Mouse (Mus musculus): Measurements from ENCODE around the gene Ncan. TPM values are rescaled to one million over a fixed set of nuclear protein-coding genes. Genes with fewer than 3 reads are reported as not detected.
A peak's percentile ranks its signal among the peaks of the same experiment; 100 is the strongest.

Gene Ncan
- polyA plus RNA-seq, 1 experiment from 2014 or later, result 141 TPM

DNA sequence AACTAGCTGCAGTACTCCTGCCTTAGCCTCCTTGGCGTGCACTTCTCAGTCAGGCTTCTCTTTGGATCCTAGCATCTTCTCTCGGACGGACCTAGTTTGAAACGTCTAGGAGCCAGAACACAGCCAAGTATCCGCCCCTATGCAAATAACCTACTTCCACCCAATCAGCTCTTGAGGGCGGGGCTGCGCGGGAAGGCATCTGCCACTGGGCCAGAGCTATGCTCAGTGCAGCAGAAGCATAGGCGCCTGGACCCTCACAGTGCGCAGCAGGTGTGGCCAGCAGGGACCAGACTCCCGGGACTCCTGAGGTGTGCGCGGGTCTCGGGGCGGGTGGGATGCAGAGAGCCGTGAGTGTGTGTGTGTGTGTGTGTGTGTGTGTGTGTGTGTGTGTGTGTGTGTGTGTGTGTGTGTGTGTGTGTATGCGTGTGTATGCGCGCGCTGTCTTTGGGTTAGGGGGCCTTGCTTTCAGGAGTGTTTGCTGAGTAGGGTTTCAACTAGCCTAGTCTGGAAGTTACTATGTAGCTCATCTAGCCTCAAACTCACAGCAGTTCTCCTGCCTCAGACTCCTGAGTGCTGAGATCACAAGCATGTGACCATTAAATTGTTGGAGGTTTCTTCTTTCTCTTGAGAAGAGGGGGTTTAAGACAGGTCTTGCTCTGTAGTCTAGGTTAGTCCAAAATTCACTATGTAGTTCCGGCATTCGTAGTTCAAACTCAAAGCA, 32.0 kb upstream of the Ncan start:
- Histone ChIP-seq H3K9me3 (ENCODE audit: control insufficient read depth, low read length) (no peaks in the 10 kb centered on the region), H3K4me2 (replicated peaks) (peak overlapping the region; percentile 17; the same call in 1 of the 2 replicates), H3K27ac (no peak overlapping the region), H3K9ac (no peak overlapping the region), H3K36me3 (replicated peaks; ENCODE audit: control insufficient read depth, insufficient read depth) (peaks cover under 1% of the 10 kb centered on the region; the same call in 1 of the 2 replicates), H3K4me1 (replicated peaks; ENCODE audit: control insufficient read depth, insufficient read depth, low read length) (no peaks in the 10 kb centered on the region), H3K4me3 (replicated peaks; ENCODE audit: low read length) (no peak overlapping the region), H3K27me3 (ENCODE audit: control insufficient read depth, insufficient read depth, low read length) (no peaks in the 10 kb centered on the region)
- ATAC-seq (ENCODE audit: low FRiP score), result peak; percentile 90
- WGBS, result 13% methylated on average over 22 of the region's 22 CpGs
- peak; percentile 69 for DNase-seq (ENCODE audit: low spot score)

DNA sequence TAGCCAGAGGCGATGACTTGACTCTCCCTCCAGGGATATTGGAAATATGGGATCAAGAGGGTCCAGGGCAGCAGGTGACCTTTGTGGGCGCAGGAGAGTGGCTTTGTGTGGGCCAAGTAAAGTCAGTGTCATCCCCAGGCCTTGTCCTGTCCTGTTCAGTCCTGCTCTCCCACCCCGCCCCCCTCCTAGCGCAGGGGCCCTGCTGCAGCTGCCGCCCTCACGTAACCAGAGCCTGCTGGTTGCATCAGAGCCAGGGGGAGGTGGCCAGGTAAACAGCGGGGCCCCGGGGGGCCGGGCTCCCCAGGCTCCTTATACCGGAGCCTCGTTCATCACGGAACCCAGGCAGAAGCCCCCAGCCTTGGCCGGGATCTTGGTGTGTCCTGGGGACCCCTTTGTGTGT, 29.5 kb upstream of the Ncan start:
- no peak overlapping the region for H3K4me2 ChIP-seq (replicated peaks)
- H3K36me3 ChIP-seq (replicated peaks; ENCODE audit: control insufficient read depth, insufficient read depth), result peaks cover 26% of the 10 kb centered on the region
- no peak for ATAC-seq (ENCODE audit: low FRiP score)
- no peaks in the 10 kb centered on the region for H3K27me3 ChIP-seq (ENCODE audit: control insufficient read depth, insufficient read depth, low read length)
- 17% methylated on average over 13 of the region's 13 CpGs for WGBS
- H3K4me1 ChIP-seq (replicated peaks; ENCODE audit: control insufficient read depth, insufficient read depth, low read length), result no peaks in the 10 kb centered on the region
- H3K9me3 ChIP-seq (ENCODE audit: control insufficient read depth, low read length), result no peaks in the 10 kb centered on the region
- no peak overlapping the region for H3K4me3 ChIP-seq (replicated peaks; ENCODE audit: low read length)
- no peak overlapping the region for H3K27ac ChIP-seq
- no peak overlapping the region for H3K9ac ChIP-seq
- DNase-seq (ENCODE audit: low spot score), result no peak

DNA sequence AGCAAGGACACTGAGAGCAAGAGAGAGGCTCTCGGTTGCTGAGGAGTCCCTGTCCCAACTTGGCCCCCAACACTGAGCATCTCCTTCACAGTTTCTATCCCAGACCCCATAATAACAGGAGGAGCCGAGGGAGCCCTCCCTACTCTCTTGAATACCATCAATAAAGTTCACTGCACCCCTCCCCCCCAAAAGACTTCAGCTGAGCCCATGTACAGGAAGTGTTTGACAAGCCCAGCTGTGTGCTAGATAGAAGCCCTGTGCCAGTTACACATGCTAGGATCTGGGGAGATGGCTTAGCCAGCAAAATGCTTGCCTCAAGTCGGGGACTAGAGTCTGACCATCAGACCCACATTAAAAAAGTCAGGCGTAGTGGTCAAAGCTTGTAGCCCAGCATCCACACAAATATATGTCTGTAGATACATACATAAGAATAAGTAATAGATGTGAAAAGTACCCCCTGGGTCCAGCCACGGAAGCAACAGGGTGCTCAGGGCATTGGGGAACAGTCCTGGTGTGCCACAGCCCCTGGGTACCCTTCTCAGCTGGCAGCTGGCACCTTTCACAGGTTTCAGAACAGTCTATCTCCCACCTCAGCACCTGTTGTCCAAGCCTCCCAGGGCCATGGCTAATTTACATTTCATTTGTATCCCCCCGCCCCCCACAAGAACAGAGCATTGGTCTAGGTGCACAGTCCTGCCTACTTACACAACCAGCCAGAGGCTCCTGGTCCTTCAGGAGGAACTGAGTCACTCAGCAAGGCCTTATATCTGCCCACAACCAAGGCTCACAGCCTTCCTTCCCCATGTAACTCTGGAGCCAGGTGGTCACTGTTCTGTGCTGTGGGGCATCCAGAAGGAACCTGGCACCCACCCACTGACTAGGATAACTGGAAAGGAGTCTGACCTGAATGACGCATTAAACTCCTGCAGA, 27.3 kb upstream of the Ncan start:
- no peak overlapping the region for H3K9ac ChIP-seq
- no peak for DNase-seq (ENCODE audit: low spot score)
- no peaks in the 10 kb centered on the region for H3K9me3 ChIP-seq (ENCODE audit: control insufficient read depth, low read length)
- no peak overlapping the region for H3K27ac ChIP-seq
- no peak overlapping the region for H3K4me2 ChIP-seq (replicated peaks)
- peaks cover 48% of the 10 kb centered on the region for H3K36me3 ChIP-seq (replicated peaks; ENCODE audit: control insufficient read depth, insufficient read depth)
- 88% methylated on average over 7 of the region's 7 CpGs for WGBS
- no peaks in the 10 kb centered on the region for H3K4me1 ChIP-seq (replicated peaks; ENCODE audit: control insufficient read depth, insufficient read depth, low read length)
- ATAC-seq (ENCODE audit: low FRiP score), result no peak
- H3K27me3 ChIP-seq (ENCODE audit: control insufficient read depth, insufficient read depth, low read length), result no peaks in the 10 kb centered on the region
- no peak overlapping the region for H3K4me3 ChIP-seq (replicated peaks; ENCODE audit: low read length)

DNA sequence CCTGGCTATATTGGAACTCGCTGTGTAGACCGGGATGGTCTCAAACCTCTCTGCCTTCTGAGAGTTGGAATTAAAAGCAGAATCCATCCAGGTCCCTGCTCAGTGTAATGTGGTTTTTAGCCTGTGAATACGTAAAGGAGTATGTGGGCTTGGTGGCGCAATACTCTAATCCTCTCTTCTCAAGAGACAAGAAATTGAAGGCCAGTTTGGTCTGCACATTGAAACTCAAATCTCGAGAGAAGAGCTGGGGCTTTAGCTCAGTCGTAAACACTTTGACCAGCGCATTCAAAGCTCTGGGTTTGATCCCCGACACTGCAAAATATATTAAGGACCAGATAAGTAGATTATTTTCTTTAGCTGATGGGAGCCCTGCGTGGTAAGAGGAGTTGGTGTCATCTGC, 19.3 kb upstream of the Ncan start:
- Histone ChIP-seq H3K4me3 (replicated peaks; ENCODE audit: low read length) (peak overlapping the region; percentile 66), H3K27me3 (ENCODE audit: control insufficient read depth, insufficient read depth, low read length) (no peaks in the 10 kb centered on the region), H3K27ac (peak overlapping the region; percentile 69), H3K4me1 (replicated peaks; ENCODE audit: control insufficient read depth, insufficient read depth, low read length) (peaks cover 21% of the 10 kb centered on the region), H3K9me3 (ENCODE audit: control insufficient read depth, low read length) (no peaks in the 10 kb centered on the region), H3K36me3 (replicated peaks; ENCODE audit: control insufficient read depth, insufficient read depth) (peaks cover 46% of the 10 kb centered on the region), H3K4me2 (replicated peaks) (peak overlapping the region; percentile 84), H3K9ac (peak overlapping the region; percentile 76)
- no peak; the same call in 1 of the 2 replicates for ATAC-seq (ENCODE audit: low FRiP score)
- no peak for DNase-seq (ENCODE audit: low spot score)
- WGBS, result 15% methylated on average over 9 of the region's 9 CpGs

DNA sequence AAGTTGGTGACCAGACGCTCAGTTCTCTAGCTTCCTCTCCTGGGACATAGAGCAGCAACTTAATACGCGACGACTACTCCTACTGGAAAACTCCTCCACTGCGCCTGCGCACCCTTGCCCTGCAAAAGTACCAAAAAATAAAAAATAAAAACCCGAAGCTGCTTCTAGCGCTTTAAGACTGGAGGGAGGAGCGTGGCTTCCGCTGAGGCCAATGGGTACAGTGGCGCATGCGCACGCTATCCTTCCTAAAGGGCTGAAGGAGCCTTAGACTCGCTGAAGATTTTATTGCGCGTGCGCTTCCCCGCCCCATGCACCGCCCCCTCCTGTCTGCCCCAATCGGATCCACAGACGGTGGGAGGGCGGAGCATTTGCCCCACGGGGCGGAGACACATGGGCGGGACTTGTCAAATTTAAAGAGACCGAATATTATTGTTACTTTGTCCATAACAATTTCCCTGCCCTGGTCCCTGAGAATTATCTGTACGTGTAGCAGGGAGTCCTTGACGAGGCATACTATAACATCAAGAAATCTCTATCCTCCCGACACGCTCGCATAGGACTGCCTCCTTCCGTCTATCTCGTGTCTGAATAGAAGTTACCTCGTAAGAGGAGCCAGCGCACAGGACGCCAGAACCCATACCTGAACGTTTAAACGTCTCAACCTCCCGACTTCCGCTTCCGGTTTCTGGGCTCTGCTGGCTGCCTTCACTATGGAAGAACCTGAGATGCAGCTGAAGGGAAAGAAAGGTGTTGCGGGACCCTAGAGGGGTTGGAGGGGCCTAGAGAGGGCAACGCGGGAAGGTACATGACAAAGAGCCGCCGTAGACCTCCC, 18.6 kb upstream of the Ncan start, which contains the start of the genes Rfxank, Borcs8 and Mef2b:
Rfxank (minus strand) TSS at position 129 of the 832 bp plus-strand sequence.
Borcs8 (plus strand) TSS at position 474 of the 832 bp plus-strand sequence.
Mef2b (plus strand) TSS at position 686 of the 832 bp plus-strand sequence.
- H3K9ac ChIP-seq, result peak within 1 kb of the TSS; percentile 76
- peak within 1 kb of the TSS; percentile 69 for H3K27ac ChIP-seq
- peaks cover 21% of the 10 kb centered on the region for H3K4me1 ChIP-seq (replicated peaks; ENCODE audit: control insufficient read depth, insufficient read depth, low read length)
- no peaks in the 10 kb centered on the region for H3K27me3 ChIP-seq (ENCODE audit: control insufficient read depth, insufficient read depth, low read length)
- H3K36me3 ChIP-seq (replicated peaks; ENCODE audit: control insufficient read depth, insufficient read depth), result peaks cover 45% of the 10 kb centered on the region
- peak within 1 kb of the TSS; percentile 84 for H3K4me2 ChIP-seq (replicated peaks)
- ATAC-seq (ENCODE audit: low FRiP score) (peak; percentile 97), DNase-seq (ENCODE audit: low spot score) (peak; percentile 99)
- WGBS, result under 1% methylated on average over 46 of the region's 46 CpGs
- peak within 1 kb of the TSS; percentile 66 for H3K4me3 ChIP-seq (replicated peaks; ENCODE audit: low read length)
- H3K9me3 ChIP-seq (ENCODE audit: control insufficient read depth, low read length), result no peaks in the 10 kb centered on the region

DNA sequence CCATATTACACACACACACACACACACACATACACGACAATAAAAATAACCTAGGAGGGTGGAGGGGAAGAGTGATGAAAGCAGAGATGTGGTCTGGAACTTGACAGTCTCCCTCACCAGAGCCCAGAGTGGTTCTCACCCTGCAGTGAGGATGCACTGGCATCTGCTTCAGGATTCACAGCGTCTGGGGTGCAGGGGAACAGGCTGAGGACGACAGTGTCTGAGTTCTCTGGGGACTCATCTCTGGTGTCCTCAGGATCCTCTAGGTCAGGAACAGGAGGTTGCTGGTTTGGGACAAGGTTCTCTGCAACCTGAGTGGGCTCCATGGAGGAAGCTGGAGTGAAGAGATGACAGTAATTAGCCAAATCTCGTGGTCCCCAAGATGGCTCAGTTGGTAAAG, 17.2 kb upstream of the Ncan start:
- DNase-seq (ENCODE audit: low spot score) (no peak), ATAC-seq (ENCODE audit: low FRiP score) (no peak)
- H3K4me3 ChIP-seq (replicated peaks; ENCODE audit: low read length), result peak overlapping the region; percentile 66; the same call in 1 of the 2 replicates
- peaks cover 43% of the 10 kb centered on the region for H3K36me3 ChIP-seq (replicated peaks; ENCODE audit: control insufficient read depth, insufficient read depth)
- WGBS, result 80% methylated on average over 4 of the region's 4 CpGs
- no peak overlapping the region; the same call in 1 of the 2 replicates for H3K9ac ChIP-seq
- no peaks in the 10 kb centered on the region for H3K27me3 ChIP-seq (ENCODE audit: control insufficient read depth, insufficient read depth, low read length)
- H3K4me1 ChIP-seq (replicated peaks; ENCODE audit: control insufficient read depth, insufficient read depth, low read length), result peaks cover 21% of the 10 kb centered on the region
- no peaks in the 10 kb centered on the region for H3K9me3 ChIP-seq (ENCODE audit: control insufficient read depth, low read length)
- peak overlapping the region; percentile 69 for H3K4me2 ChIP-seq (replicated peaks)
- H3K27ac ChIP-seq, result no peak overlapping the region

DNA sequence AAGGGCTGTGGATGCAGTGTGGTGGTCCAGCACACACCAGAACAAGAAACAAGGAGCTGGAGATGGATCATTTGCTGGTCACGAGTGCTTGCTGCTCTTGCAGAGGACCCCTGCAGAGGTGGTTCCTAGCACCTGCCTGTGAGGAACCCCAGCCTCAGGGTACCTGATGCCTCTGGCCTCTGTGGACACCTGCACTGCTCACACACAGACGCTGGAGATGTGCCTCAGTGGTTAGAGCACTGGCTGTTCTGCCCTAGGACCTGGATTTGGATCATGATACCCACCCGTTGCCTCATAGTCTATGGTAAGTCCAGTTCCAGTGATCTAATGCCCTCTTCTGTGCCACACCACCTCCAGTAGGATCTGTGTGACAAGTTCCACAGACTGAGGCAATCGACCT, 15.9 kb upstream of the Ncan start:
- Histone ChIP-seq H3K4me1 (replicated peaks; ENCODE audit: control insufficient read depth, insufficient read depth, low read length) (peaks cover 24% of the 10 kb centered on the region), H3K27me3 (ENCODE audit: control insufficient read depth, insufficient read depth, low read length) (no peaks in the 10 kb centered on the region), H3K9ac (no peak overlapping the region), H3K27ac (no peak overlapping the region), H3K4me3 (replicated peaks; ENCODE audit: low read length) (no peak overlapping the region), H3K9me3 (ENCODE audit: control insufficient read depth, low read length) (no peaks in the 10 kb centered on the region), H3K4me2 (replicated peaks) (no peak overlapping the region), H3K36me3 (replicated peaks; ENCODE audit: control insufficient read depth, insufficient read depth) (peaks cover 34% of the 10 kb centered on the region)
- WGBS, result 87% methylated on average over 4 of the region's 4 CpGs
- ATAC-seq (ENCODE audit: low FRiP score) (no peak), DNase-seq (ENCODE audit: low spot score) (no peak)

DNA sequence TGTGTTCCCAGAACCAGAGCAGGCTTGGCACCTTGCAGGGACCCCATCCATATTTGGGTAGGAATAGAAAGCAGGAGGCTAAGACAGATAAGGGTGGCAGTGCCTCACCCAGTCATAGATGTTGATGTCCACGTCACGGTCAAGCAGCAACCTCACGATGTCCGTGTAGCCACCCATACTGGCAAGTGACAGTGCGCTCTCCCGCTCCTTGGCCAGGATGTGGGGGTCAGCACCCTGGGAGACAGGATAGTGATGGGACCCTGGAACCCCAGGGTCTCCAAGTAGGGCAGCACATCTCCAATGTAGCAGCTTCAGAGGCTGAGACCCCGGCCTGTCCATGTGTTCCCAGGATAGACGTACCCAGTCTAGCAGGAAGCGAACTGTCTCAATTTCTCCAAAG, 14.3 kb upstream of the Ncan start:
- Histone ChIP-seq H3K4me2 (replicated peaks) (no peak overlapping the region), H3K36me3 (replicated peaks; ENCODE audit: control insufficient read depth, insufficient read depth) (peaks cover 34% of the 10 kb centered on the region), H3K9me3 (ENCODE audit: control insufficient read depth, low read length) (no peaks in the 10 kb centered on the region), H3K4me3 (replicated peaks; ENCODE audit: low read length) (no peak overlapping the region), H3K9ac (no peak overlapping the region), H3K27me3 (ENCODE audit: control insufficient read depth, insufficient read depth, low read length) (no peaks in the 10 kb centered on the region), H3K27ac (no peak overlapping the region), H3K4me1 (replicated peaks; ENCODE audit: control insufficient read depth, insufficient read depth, low read length) (peaks cover 17% of the 10 kb centered on the region; the same call in 1 of the 2 replicates)
- ATAC-seq (ENCODE audit: low FRiP score) (no peak), DNase-seq (ENCODE audit: low spot score) (no peak)
- WGBS, result 95% methylated on average over 9 of the region's 9 CpGs

All from hindbrain, embryonic 14.5 days (tissue).